Mouse (Mus musculus) ovary, postnatal 14 days (tissue): ENCODE measurements around the gene Arid4b.
A peak's percentile ranks its signal among the peaks of the same experiment; 100 is the strongest.
"Not testable (repeated sequence)": the region's sequence is repeated elsewhere in the genome, so short reads cannot be mapped to it uniquely, and the experiment has no call there.

Source experiments
- DNase-seq: peaks from one replicate; pipeline ENCODE4 v3.0.0; 2022; ENCODE audit warnings: low spot score

Gene Arid4b

GRCm38 (mm10) chr13:14063013-14063941 is at the start of gene Arid4b, which contains the start of gene Ggps1:
Arid4b (plus strand) TSS chr13:14063232.
Ggps1 (minus strand) TSS chr13:14063488.
- DNase-seq: peak; percentile 84

DNA sequence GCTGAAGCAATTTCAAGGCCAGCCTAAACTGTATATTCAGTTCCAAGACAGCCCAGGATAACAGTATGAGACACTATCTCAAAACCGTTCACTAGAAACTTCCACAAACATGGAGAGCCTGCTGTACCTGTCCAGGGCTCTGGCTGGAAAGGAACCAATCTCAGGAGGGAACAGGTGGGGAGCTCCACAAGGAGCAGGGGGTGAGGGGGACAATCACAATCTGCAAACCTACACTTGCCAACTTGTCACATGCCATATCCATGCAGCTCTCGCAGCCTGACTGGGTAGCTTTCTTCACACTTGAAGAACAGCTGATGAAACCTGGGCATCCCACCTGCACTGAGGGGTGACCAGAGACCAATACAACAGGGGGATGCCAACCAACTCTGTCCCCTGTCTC is 49.0 kb upstream of the Arid4b start:
- DNase-seq: no peak

GRCm38 (mm10) chr13:14014540-14014939 is 48.5 kb upstream of the Arid4b start:
- no peak for DNase-seq

DNA sequence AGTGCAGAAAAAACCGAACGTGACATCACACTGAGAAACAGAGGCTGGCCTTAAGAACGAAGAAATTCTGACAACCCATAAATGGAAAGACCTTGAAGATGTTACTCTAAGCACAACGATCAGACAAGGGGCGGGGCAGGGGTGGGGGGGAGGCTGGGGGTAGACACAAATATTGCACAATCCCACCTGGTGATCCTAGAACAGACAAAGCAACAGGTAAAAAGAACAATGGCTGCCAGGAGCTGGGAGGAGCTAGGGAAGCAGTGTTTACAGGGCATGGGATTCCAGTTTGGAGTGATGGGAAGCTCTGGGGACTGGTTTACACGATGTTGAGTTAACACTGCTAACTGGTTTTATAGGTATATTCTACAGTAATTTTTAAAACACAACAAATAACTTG is 47.4 kb upstream of the Arid4b start:
- no peak for DNase-seq

- no peak for DNase-seq
These were observed 44.7 kb upstream of the Arid4b start for GRCm38 (mm10) chr13:14018283-14018682.

DNA sequence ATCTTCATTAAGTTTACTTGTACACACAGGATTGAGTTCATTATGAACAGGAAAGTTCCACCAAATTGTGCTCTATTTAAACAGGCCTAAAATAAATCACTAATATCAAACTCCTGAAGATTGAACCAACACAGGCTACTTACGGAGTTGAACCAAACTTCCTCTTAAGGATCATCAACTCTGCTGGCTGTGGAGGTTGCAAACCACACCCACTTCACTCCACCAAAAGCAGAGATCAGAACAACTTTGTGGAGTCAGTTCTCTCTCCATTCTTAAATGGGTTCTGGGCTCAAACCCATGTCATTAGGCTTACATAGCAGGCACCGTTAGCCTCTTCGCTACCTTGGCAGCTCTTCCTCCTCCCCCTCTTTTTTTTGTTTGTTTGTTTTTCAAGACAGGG is 44.2 kb upstream of the Arid4b start:
- no peak for DNase-seq

DNA sequence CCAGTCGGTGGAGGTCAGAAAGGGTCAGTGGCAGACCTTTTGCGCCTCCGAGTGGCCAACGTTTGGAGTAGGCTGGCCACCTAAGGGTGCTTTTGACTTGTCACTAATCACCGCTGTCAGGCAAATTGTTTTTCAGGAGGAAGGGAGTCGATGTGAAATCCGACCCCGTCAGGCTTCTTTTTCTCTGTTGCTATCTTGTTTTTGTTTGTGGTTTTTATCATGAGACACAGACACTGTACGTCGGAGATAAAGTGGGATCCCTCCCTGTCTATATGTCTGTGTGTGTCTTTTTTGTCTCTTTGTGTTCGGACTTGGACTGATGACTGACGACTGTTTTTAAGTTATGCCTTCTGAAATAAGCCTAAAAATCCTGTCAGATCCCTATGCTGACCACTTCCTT is 41.6 kb upstream of the Arid4b start:
- not testable (repeated sequence) for DNase-seq

DNA sequence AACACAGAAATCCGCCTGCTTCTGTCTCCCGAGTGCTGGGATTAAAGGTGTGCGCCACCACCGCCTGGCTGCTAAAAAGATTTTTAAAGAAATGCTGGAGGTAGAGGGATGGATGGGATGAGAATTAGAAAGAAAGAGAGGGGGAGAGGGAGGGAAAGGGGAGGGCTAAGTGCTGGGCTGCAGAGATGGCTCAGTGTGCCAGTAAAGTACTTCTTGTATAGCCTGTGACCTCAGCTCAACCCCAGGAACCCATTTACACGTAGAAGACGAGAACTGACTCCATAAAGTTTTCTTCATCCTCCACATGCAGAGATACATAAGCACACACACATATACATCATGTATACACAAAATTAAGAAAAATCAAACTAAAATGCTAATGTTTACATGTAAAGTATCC is 37.5 kb upstream of the Arid4b start:
- no peak for DNase-seq

GRCm38 (mm10) chr13:14026154-14026820 is 36.7 kb upstream of the Arid4b start:
- no peak for DNase-seq

GRCm38 (mm10) chr13:14033309-14034072 is 29.5 kb upstream of the Arid4b start:
- DNase-seq: no peak

GRCm38 (mm10) chr13:14034073-14034348 is 29.0 kb upstream of the Arid4b start:
- DNase-seq: no peak

DNA sequence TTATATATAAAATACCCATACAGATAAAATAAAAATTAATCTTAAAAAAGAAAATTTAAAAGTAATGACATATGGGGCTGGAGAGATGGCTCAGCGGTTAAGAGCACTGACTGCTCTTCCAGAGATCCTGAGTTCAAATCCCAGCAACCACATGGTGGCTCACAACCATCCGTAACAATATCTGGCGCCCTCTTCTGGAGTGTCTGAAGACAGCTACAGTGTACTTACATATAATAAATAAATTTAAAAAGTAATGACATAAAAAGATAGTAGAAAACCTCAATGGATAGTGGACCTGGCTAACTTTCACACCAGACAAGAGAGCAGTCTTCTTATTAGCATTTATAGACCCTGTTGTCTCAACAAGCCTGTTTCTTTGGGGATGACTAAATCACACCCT is 27.7 kb upstream of the Arid4b start:
- DNase-seq: not testable (repeated sequence)

DNA sequence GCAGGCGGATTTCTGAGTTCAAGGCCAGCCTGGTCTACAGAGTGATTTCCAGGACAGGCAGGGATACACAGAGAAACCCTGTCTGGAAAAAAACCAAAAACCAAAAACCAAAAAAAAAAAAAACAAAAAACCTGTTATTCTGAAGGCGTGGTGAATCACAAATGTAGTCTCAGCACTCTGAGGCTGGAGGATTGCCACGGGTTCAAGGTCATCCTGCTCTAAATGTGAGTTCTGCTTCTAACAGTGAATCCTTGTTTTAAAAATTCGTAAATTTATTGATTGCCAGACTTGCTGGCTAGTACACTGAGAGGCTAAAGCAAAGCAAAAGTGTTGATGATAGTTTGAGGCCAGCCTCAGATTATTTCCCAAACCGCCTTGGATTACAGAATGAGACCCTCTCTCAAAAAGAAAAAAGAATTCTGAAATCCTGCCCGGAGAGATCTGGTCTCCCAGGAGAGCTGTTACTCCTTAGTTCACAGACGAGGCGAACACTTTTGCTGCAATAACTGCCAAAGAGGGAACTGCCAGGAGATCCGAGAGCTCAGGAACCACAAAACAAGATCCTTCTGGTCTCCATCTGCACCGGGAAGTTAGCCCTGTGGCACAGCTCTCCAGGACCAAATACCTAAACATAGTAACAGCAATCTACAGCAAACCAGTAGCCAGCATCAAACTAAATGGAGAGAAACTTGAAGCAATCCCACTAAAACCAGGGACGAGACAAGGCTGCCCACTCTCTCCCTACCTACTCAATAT is 27.0 kb upstream of the Arid4b start:
- no peak for DNase-seq

DNA sequence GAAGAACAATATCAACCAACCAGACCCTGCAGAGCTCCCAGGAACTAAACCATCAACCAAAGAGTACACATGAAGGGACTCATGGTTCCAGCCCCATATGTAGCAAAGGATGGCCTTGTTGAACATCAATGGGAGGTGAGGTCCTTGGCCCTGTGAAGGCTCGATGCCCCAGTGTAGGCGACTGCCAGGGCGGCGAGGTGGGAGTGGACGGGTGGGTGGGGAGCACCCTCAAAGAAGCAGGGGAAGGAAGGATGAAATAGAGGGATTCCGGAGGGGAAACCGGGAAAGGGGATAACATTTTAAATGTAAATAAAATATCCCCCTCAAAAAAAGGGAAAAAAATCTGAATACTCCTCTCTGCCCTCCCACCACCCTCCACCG is 24.1 kb upstream of the Arid4b start:
- no peak for DNase-seq

DNA sequence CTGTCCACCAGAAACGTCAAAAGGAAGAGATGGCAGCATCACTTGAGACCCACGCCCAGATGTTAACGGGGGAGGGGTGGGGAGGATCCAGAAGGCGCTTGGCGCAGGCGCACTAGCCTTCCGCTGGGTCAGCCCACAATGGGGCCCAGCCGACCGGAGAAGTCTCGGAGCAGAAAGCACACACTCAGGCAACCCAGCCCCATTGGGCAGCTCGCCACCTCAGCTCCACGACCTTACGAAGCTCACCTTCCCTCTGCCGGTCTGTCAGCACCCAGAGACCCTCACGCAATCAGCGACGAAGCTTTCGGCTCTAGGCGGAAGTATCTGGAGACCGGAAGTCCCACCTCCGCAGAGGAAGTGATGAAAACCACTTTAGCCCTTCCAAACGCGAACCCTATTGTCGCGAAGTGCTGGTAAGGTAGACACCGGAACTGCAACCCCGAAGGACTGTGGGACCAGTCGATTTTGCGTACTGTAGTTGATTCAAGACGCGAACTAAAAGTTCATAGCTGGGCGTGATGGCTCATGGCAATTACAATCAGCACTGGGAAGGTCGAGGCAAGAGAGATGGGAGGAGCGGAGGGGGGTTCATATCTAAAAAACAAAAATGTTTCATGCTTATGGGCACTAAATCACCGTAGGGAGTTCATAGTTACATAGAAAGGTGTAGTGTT is 23.6 kb upstream of the Arid4b start, which contains the start of gene Tbce:
Gene Tbce (minus strand): TSS at position 347 of the 674 bp plus-strand sequence.
- DNase-seq: peak; percentile 82

- DNase-seq: no peak
These were observed 22.8 kb upstream of the Arid4b start for GRCm38 (mm10) chr13:14040186-14040585.

DNA sequence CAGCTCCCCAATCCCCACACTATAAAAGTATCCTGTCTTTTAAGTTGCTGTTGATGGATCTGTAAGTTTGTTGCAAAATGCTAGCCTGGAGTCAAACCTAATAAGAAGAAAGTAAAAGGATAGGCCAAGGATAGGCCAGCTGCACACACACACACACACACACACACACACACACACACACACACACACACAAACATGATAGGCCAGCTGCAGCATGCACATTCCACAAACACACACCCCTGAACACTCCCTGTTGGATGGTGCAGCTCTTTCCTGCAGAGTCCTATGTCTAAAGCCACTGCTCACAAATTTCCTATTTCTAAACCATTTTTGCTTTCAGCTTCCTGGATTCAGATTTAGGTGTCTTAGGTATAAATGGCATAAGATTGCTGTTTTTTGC is 19.2 kb upstream of the Arid4b start:
- DNase-seq: no peak

DNA sequence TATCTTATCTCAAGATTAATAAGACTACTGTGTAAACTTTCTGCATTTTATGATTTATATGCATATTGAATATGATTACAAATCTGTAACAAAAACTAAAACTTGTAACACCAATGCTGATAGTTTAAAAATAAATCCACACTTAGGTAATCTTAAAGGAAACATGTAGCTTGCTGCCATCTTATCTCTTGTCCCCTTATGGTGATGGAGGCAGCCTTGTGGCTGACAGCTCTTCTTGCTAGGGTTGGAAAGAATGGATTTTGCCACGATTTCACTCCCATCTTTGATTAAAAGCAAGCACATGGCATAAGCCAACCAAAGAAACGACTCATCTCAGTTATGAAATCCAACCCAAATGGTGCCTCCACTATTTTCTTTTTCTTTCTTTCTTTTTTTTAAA is 18.5 kb upstream of the Arid4b start:
- no peak for DNase-seq

DNA sequence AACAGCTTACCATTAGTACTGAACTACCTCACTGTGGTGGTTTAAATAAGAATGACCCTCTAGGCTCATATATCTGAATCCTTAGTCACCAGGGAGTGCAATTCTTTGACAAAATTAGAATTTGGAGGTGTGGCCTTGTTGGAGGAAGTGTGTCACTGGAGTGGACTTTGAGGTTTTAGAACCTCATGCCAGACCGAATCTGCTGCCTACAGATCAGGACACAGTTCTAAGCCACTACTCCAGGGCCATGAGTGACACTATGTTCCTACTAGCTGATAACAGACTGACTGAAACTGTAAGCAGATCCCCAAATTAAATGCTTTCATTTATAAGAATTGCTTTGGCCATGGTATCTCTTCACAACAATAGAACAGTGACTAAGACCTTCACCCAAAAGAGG is 13.2 kb upstream of the Arid4b start:
- no peak for DNase-seq

- DNase-seq: no peak
These were observed 6.2 kb upstream of the Arid4b start for GRCm38 (mm10) chr13:14056801-14057200.

DNA sequence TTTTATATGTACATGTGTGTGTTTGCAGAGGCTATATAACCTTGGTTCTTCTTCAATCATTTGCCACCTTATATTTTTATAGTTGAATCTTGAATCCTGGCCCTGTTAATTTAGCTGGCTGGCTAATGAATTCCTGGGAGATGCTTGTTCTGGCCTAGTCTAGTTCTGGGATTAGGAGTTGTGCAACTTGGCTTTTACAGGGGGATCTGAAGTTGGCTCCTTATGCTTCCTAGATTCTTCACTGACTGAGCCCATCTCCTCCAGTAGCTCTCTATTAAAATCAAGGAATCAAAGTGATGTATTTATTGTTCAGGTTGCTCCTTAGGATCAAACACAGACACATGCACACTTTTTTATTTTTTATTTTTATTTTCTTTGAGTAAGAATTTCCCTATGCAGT is 3.5 kb upstream of the Arid4b start:
- no peak for DNase-seq
